Mouse (Mus musculus) embryonic facial prominence, embryonic 12.5 days (tissue): ENCODE results near the gene Sema7a. TPM values are rescaled to one million over a fixed set of nuclear protein-coding genes. Genes with fewer than 3 reads are reported as not detected.
A peak's percentile ranks its signal among the peaks of the same experiment; 100 is the strongest.

Experiments used
- ATAC-seq: fragments of 200-750 bp; cut with Nextera tagmentation; 2 replicates; pipeline ENCODE4 v1.8.0; 2017; ENCODE audit not compliant: insufficient number of reproducible peaks, insufficient read depth, low FRiP score, low TSS enrichment
- H3K27ac ChIP-seq: fragments of 300-500 bp; sonication (generic); 2 replicates; pipeline ENCODE4 v1.5.1; 2016; ENCODE audit warnings: mild to moderate bottlenecking
- H3K27me3 ChIP-seq: fragments of 300-500 bp; sonication (generic); 2 replicates; pipeline ENCODE4 v1.6.1; 2016; ENCODE audit warnings: mild to moderate bottlenecking, moderate library complexity
- H3K36me3 ChIP-seq: fragments of 300-500 bp; sonication (generic); 2 replicates; pipeline ENCODE4 v1.6.1; 2016; ENCODE audit warnings: mild to moderate bottlenecking
- H3K4me1 ChIP-seq: fragments of 300-500 bp; sonication (generic); 2 replicates; pipeline ENCODE4 v1.6.1; 2016
- H3K4me2 ChIP-seq: fragments of 300-500 bp; sonication (generic); replicated peaks from 2 replicates; pipeline ENCODE4 v1.6.1; 2016; ENCODE audit warnings: mild to moderate bottlenecking, moderate library complexity
- H3K4me3 ChIP-seq: fragments of 300-500 bp; sonication (generic); 2 replicates; pipeline ENCODE4 v1.5.1; 2016; ENCODE audit warnings: mild to moderate bottlenecking
- H3K9ac ChIP-seq: fragments of 300-500 bp; sonication (generic); 2 replicates; pipeline ENCODE4 v1.6.1; 2016; ENCODE audit warnings: mild to moderate bottlenecking, moderate library complexity
- H3K9me3 ChIP-seq: fragments of 300-500 bp; sonication (generic); 2 replicates; pipeline ENCODE4 v1.6.1; 2016; ENCODE audit warnings: mild to moderate bottlenecking, moderate library complexity
- WGBS: fragments of 180-500 bp; shearing (Covaris S2); methylation state at CpG from one replicate; pipeline ENCODE4 v1.1.7; 2016; 5-methylcytosine and 5-hydroxymethylcytosine counted together
- polyA plus RNA-seq: library from polyadenylated mRNA; unstranded; fragments of >200 nt; fragmentation: Nextera tagmentation; extraction: Ambion mirVana; gene quantifications from 2 replicates; pipeline ENCODE4 v1.2.1, GENCODE M21; 2016

Gene Sema7a
- polyA plus RNA-seq, 1 experiment from 2014 or later, result 0.45 TPM

DNA sequence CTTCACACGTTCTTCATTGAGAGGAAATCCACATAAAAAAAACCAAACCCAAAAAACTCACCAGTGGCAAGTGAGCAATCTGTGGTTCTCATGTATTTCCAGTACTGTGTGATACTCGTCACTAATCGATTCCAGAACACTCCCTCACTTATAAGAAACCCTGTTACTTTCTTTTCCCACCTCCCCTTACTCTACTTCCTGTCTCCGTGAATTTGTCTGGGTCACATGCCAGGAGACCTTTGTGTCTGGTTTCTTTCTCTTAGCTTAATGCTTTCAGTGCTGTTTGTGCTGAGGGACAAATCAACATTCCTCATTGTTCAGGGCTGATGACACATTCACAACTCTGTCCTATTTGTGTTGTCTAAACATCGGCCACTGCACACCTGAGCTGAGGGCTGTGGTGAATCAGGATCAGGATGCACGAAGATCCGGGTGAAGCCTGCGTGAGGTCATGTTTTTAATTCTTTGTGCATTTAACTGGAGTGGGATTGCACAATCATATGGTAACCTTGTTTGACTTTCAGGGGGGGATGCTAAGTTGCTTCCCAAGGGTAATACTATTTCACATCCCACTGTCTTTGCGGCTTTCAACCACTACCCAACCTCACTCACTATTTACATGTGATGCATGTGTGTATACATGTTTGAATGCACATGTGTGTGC lies 33.0 kb downstream of the Sema7a start:
- peaks cover 25% of the 10 kb centered on the region for H3K4me1 ChIP-seq
- H3K27me3 ChIP-seq, result 0 out of 2 replicates have a peak, but pooled peaks cover 3% of the 10 kb centered on the region
- peak overlapping the region; percentile 69; the same call in 1 of the 2 replicates for H3K27ac ChIP-seq
- H3K4me3 ChIP-seq, result no peak overlapping the region
- H3K36me3 ChIP-seq, result no peaks in the 10 kb centered on the region
- no peak overlapping the region for H3K4me2 ChIP-seq
- no peaks in the 10 kb centered on the region; the same call in 1 of the 2 replicates for H3K9me3 ChIP-seq
- no peak for ATAC-seq
- no peak overlapping the region for H3K9ac ChIP-seq
- 34% methylated on average over 9 of the region's 9 CpGs for WGBS

DNA sequence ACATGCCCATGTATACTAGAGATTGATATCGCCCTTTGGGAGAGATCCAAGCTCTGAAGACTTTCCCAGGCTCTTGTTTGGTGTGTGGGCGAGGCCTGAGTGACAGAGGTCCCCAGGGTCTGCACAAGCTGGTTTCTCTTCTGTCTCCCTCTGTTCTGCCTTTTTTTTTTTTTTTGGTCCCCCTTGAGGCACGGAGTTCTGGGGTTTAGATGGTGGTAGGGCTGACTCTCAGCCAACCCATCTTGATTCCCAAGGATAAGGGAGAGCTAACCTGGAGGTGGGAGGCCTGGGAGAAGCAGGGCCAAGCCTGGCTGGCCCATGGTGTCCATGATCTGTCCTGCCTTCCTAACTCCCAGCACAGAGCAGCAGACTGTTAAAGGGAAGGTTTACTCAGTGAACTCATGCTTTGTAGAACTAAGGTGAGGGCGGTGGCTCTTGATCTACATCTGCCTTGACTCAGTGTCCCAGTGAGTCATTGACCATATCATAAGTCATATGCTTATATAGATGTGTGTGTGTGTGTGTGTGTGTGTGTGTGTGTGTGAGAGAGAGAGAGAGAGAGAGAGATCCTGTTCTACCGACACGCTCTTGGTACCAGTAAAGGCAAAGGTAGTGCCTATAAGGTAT lies 33.6 kb downstream of the Sema7a start:
- Histone ChIP-seq H3K27ac (no peak overlapping the region), H3K27me3 (0 out of 2 replicates have a peak, but pooled peaks cover 3% of the 10 kb centered on the region), H3K9ac (no peak overlapping the region), H3K4me3 (no peak overlapping the region), H3K4me2 (no peak overlapping the region), H3K4me1 (peaks cover 25% of the 10 kb centered on the region), H3K9me3 (no peaks in the 10 kb centered on the region; the same call in 1 of the 2 replicates), H3K36me3 (no peaks in the 10 kb centered on the region)
- ATAC-seq, result no peak
- WGBS, result 86% methylated on average over 6 of the region's 6 CpGs

DNA sequence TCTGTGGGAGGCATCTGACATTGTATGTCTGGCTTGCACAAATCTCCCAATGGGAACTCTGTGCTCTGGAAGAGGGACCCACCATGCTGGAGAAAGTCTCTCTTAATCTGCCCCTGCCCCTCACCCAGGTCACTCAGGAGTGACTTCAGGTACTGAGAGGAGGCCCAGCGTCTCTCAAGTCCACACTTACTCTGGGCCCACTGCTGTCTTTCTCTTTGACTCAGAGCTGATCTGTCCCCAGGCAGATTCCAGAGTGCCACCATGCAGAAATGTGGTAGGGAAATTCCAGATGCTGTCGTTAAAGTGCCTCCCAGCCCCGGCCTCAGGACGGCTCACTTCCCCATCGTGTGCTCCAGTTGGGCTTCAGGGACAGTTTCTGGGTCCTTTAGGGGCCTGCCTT lies 34.3 kb downstream of the Sema7a start:
- Histone ChIP-seq H3K4me1 (peaks cover 25% of the 10 kb centered on the region), H3K4me2 (no peak overlapping the region), H3K4me3 (no peak overlapping the region), H3K9me3 (no peaks in the 10 kb centered on the region; the same call in 1 of the 2 replicates), H3K9ac (no peak overlapping the region), H3K27me3 (0 out of 2 replicates have a peak, but pooled peaks cover 3% of the 10 kb centered on the region), H3K36me3 (no peaks in the 10 kb centered on the region), H3K27ac (no peak overlapping the region)
- ATAC-seq, result no peak
- WGBS, result 59% methylated on average over 5 of the region's 5 CpGs

DNA sequence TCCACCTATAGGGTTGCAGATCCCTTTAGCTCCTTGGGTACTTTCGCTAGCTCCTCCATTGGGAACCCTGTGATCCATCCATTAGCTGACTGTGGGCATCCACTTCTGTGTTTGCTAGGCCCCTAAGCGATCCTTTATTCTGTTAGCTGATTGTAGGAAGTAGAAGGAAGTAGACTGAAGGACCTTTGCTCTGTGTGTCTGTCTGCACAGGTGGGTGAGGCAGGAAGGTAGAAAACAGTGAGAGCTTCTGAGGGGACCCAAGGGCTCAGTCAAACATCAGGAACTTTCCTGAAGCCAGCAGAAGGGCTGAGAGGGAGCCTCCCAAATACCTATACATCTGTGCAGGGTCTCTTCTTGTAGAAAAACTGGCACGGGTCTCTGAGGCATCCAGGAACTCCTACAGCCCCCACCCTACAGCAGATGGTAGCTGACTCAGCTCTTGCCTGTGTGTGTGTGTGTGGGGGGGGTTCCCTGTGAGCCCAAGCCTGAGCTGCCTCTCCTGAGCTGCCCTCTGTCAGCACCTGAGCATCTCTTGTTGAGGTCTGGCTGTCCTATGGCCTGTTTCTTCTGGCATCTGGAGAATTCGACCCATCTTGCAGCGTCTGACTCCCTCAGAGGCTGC lies 35.4 kb downstream of the Sema7a start:
- H3K9me3 ChIP-seq, result no peaks in the 10 kb centered on the region; the same call in 1 of the 2 replicates
- H3K4me1 ChIP-seq, result peaks cover 20% of the 10 kb centered on the region
- no peak for ATAC-seq
- WGBS, result 79% methylated on average over 5 of the region's 5 CpGs
- H3K4me2 ChIP-seq, result no peak overlapping the region
- H3K27ac ChIP-seq, result no peak overlapping the region
- H3K27me3 ChIP-seq, result 0 out of 2 replicates have a peak, but pooled peaks cover 3% of the 10 kb centered on the region
- no peak overlapping the region for H3K9ac ChIP-seq
- H3K4me3 ChIP-seq, result no peak overlapping the region
- no peaks in the 10 kb centered on the region for H3K36me3 ChIP-seq

DNA sequence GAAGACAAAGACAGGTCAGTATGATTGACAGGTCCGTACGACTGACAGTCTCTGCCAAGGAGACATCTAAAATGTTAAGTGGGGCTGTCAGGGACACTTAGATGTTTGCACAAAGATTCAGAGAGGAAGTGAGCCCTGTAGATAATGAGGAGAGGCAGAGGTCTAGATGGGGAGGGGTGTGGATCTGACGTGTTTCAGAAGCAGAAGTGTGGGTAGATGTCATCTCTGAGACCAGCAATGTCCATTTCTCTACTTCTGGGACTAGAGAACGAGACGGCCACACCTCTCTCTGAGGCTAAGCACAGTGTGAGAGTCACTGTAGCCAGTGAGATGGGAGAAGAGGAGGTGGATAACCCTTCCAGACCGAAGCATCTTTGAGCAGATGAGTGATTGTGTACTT lies 38.1 kb downstream of the Sema7a start:
- Histone ChIP-seq H3K9me3 (no peaks in the 10 kb centered on the region; the same call in 1 of the 2 replicates), H3K27ac (no peak overlapping the region), H3K36me3 (no peaks in the 10 kb centered on the region), H3K4me1 (peaks cover 5% of the 10 kb centered on the region), H3K27me3 (no peaks in the 10 kb centered on the region), H3K4me2 (no peak overlapping the region), H3K9ac (no peak overlapping the region), H3K4me3 (no peak overlapping the region)
- ATAC-seq, result no peak
- 77% methylated on average over 6 of the region's 6 CpGs for WGBS

DNA sequence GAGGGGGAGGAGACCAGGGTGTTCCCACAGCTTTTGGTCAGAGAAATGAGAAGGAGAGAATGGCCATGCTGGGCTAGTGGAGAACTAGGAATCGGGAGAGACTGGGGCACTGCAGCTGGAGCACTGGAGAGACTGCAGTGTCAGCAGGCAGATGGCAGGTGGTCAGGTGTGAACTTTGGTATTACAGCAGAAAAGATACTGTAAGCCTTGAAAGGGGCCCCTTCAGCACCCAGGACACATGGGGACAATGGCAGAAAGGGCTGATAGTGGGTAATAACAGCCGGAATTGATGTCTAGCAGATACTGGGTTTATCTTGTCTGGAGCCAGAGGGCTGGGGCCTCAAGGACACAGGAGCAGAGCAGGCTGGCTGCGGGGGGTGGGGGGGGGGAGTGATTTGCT lies 38.9 kb downstream of the Sema7a start:
- Histone ChIP-seq H3K27ac (no peak overlapping the region), H3K9me3 (no peaks in the 10 kb centered on the region; the same call in 1 of the 2 replicates), H3K9ac (no peak overlapping the region), H3K4me1 (no peaks in the 10 kb centered on the region), H3K4me3 (no peak overlapping the region), H3K36me3 (no peaks in the 10 kb centered on the region), H3K4me2 (no peak overlapping the region), H3K27me3 (no peaks in the 10 kb centered on the region)
- 75% methylated on average over 3 of the region's 3 CpGs for WGBS
- no peak for ATAC-seq

DNA sequence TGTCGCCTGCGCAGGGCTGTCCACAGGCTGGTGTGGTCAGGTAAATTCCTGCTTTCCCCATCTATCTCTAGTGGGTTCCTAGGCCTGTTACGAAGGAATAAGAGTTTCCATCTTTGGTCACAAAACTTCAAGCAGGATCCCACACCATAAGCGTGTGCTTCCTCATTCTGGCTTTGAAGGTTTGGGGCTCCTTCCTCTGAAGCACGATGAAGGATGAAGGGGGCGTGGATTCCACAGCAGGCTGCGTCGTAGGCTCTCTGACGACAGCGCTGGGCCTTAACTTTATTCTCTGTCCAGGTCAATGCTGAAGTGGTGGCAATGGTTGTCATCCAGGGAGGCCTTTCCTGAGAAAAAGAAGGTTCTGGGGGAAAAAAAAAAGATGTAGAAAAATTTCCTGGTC lies 40.7 kb downstream of the Sema7a start:
- Histone ChIP-seq H3K9me3 (no peaks in the 10 kb centered on the region; the same call in 1 of the 2 replicates), H3K4me2 (no peak overlapping the region)
- ATAC-seq, result no peak

GRCm38 (mm10) chr9:57985304-57985703 lies 45.4 kb downstream of the Sema7a start:
- Histone ChIP-seq H3K27me3 (no peaks in the 10 kb centered on the region), H3K27ac (no peak overlapping the region), H3K36me3 (no peaks in the 10 kb centered on the region), H3K4me1 (no peaks in the 10 kb centered on the region), H3K9ac (no peak overlapping the region), H3K4me2 (no peak overlapping the region), H3K4me3 (no peak overlapping the region), H3K9me3 (no peaks in the 10 kb centered on the region)
- ATAC-seq, result no peak
- WGBS, result 88% methylated on average over 8 of the region's 8 CpGs

More for the DNA sequence above, 40.7 kb downstream of the Sema7a start:
- H3K27ac ChIP-seq, result no peak overlapping the region
- no peaks in the 10 kb centered on the region for H3K4me1 ChIP-seq
- 87% methylated on average over 10 of the region's 10 CpGs for WGBS
- H3K4me3 ChIP-seq, result no peak overlapping the region
- H3K27me3 ChIP-seq, result no peaks in the 10 kb centered on the region
- no peaks in the 10 kb centered on the region for H3K36me3 ChIP-seq
- H3K9ac ChIP-seq, result no peak overlapping the region

DNA sequence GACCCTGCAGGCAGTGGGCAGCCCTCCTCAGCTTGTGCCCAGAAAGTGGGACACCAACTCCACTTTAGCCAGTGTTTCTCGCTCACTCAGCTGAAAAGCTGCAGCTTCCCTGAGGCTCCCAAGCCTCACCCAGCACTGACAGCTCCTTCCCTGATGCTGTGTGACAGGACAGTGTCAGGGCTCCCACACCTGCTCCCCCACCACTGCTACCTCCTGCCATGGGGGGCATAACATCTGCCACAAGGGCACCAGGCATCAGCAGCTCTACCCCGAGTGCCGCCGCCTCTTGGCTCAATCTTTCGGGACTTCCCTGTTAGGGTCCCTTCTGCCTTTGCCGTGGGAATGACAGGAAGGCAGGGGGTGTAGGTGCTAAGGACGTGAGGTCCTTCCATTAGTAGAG lies 46.4 kb downstream of the Sema7a start:
- no peak overlapping the region for H3K4me2 ChIP-seq
- no peaks in the 10 kb centered on the region for H3K4me1 ChIP-seq
- WGBS, result 79% methylated on average over 7 of the region's 7 CpGs
- H3K36me3 ChIP-seq, result no peaks in the 10 kb centered on the region
- H3K27ac ChIP-seq, result no peak overlapping the region
- ATAC-seq, result no peak
- H3K27me3 ChIP-seq, result no peaks in the 10 kb centered on the region
- no peaks in the 10 kb centered on the region for H3K9me3 ChIP-seq
- H3K4me3 ChIP-seq, result no peak overlapping the region
- no peak overlapping the region for H3K9ac ChIP-seq

DNA sequence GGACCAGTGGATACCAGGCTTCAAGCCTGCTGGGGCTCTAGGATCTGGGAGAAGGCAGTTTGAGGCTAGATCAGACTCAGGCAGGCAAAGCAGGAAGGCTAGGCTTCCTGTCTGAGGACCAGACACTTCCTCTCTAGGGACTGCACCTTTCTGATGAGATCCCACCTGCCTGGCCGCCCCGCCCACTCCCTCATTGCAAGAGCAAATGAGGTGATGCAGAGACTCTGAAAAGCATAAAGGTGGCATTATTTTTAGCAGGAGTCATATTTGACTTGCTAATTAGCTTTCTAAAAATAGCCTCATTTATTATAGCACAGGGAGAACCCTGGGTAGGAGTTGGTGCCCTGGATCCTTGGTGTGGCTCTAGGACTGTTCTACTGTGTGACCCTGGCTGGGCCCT lies 48.2 kb downstream of the Sema7a start:
- Histone ChIP-seq H3K4me3 (no peak overlapping the region), H3K4me2 (no peak overlapping the region), H3K9me3 (no peaks in the 10 kb centered on the region), H3K27me3 (no peaks in the 10 kb centered on the region), H3K9ac (no peak overlapping the region), H3K4me1 (peaks cover 5% of the 10 kb centered on the region; the same call in 1 of the 2 replicates), H3K27ac (no peak overlapping the region), H3K36me3 (no peaks in the 10 kb centered on the region)
- WGBS, result 88% methylated on average over 2 of the region's 2 CpGs
- ATAC-seq, result no peak

GRCm38 (mm10) chr9:57989309-57989708 lies 49.4 kb downstream of the Sema7a start:
- H3K27me3 ChIP-seq, result no peaks in the 10 kb centered on the region
- H3K4me3 ChIP-seq, result no peak overlapping the region
- H3K36me3 ChIP-seq, result no peaks in the 10 kb centered on the region
- H3K9me3 ChIP-seq, result no peaks in the 10 kb centered on the region
- 79% methylated on average over 6 of the region's 6 CpGs for WGBS
- H3K9ac ChIP-seq, result no peak overlapping the region
- no peak overlapping the region for H3K27ac ChIP-seq
- ATAC-seq, result no peak
- peaks cover 9% of the 10 kb centered on the region; the same call in 1 of the 2 replicates for H3K4me1 ChIP-seq
- no peak overlapping the region for H3K4me2 ChIP-seq
